Mouse (Mus musculus) ovary, postnatal 14 days (tissue): ENCODE results near the gene Ksr1.
"Not testable (repeated sequence)": the region's sequence is repeated elsewhere in the genome, so short reads cannot be mapped to it uniquely, and the experiment has no call there.

Experiments
- DNase-seq: peaks from one replicate; pipeline ENCODE4 v3.0.0; 2022; ENCODE audit warnings: low spot score

Ksr1 gene

GRCm38 (mm10) chr11:79012529-79012928 lies 133.7 kb downstream of the Ksr1 start:
- no peak for DNase-seq

DNA sequence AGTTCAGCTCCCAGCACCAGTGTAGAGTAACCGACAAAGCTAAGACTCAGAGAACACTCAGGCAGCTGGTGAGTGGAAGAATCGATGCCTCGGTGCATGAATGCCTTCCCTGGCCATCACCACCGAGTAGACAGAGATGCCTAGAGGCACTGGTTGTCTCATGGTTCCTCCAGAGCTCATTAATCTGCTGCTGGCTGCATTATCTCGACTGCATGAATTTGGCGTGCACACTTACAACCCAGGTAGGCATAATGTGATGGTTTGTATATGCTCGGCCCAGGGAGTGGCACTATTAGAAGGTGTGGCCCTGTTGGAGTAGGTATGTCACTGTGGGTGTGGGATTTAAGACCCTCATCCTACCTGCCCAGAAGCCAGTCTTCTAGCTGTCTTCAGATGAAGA lies 137.3 kb downstream of the Ksr1 start:
- no peak for DNase-seq

DNA sequence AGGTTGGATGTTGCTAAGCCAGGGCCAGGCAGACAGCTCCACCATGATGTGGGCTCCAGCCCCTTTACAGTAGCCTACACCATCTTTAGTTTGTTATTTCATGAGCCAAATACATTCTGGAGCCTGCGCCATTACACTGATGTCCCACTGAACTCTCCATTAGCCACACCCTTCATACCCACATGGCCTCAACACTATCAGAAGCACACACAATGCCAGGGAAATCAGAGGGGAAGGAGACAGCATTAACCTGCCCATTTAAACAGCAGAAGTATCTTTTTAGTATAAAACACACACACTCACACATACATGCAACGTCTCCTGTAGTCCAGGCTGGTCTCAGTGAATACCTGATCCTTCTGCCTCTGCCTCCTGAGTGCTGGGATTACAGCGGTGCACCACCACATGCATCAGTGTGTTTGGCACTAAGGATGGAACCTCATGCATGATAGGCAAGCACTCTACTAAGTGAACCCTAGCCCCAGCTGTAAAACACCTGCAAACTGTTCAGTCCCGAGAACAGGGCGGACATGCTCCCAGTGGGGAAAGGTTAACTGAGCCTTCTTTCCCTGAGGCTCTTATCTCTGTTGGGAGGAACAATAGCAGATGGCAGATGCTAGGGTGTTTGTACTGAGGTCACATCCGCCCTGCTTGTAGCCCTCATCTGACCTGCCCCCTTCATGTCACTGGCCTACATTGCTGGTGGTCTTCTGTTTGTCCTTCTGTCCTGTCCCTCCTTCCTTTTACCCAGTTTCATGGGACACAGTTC lies 138.0 kb downstream of the Ksr1 start:
- no peak for DNase-seq

DNA sequence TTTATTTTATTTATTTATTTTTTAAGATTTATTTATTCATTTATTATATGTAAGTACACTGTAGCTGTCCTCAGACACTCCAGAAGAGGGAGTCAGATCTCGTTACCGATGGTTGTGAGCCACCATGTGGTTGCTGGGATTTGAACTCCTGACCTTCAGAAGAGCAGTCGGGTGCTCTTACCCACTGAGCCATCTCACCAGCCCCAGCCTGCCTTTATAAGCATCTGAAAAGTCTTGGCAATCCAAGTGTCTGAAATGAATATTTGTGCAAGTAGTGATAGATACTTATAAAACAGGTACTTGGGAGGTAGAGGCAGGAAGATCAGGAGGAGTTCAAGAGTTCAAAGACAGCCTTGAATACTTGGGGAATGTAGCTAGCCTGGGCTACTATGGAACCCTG lies 138.9 kb downstream of the Ksr1 start:
- DNase-seq: not testable (repeated sequence)

GRCm38 (mm10) chr11:79006417-79006816 lies 139.8 kb downstream of the Ksr1 start:
- DNase-seq: no peak

DNA sequence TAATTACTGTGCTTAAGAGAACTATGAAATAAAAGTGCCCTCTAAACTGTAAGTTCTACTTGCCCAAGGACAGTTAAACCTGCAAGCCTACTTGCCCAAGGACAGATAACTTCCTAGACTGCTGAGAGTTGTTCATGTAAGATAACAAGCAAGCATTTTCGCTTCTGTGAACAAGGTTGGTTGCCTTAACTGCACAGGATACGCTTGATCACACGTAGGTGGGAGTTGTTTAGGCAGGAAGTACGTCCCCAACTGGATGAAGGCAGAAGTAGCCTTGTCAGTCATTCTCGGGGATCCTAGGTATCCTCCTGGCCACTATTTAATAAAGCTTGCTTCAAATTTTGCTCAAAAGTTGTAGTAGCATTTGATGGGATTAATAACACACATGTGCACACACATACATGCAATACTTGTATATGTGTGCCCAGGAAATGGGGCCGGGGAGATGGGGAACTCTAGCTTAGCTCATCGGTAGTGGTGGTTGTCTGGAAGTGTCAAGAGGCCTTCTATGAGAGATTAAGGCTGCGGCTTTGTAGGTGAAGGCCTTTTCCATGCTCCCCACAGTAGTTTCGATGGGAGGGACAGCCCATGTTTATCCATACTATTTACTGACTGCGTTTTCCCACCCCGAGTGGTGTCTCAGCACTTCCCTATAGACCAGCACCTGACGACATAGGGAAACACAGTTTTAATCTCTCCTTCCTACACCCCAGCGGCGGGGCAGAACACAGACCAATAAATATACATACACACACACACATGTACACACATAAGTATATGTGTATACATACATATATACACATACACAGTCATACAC lies 140.4 kb downstream of the Ksr1 start:
- no peak for DNase-seq

- no peak for DNase-seq
Measured at GRCm38 (mm10) chr11:79003769-79004638, 142.2 kb downstream of the Ksr1 start.

DNA sequence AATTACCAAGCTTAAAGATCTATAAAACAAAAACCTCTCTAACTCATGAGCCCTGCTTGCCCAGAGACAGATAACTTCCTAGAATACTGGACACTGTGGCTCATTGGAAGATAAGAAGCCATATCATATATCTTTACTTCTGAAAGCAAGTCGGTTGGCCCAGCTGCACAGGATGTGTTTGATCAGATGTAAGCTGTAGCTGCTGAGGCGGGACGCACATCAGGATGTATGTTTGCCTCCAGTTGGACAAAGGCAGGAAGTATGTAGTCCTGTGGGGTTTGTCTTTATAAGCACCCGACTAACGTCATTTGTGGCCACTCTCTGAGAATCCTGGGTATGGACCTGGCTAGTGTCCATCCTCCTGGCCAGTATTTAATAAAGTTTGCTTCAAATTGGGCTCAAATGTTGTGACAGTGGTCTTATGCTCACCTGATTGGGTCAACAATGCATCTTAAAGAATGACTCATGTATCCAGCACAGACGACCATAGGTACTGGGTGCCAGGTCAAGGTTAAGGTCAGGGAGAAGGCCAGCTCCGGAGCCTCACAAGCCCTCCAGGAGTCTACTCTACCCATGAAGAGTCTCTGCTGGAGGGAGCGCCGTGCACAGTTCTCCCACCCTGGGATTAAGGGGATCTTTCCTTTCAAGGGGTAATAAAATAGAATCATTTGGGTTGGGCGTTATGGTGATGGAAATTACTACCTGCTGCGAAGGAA lies 143.0 kb downstream of the Ksr1 start:
- no peak for DNase-seq

- DNase-seq: no peak
Measured at GRCm38 (mm10) chr11:79002551-79002951, 143.7 kb downstream of the Ksr1 start.

- DNase-seq: no peak
Measured at GRCm38 (mm10) chr11:79001871-79002270, 144.3 kb downstream of the Ksr1 start.

- no peak for DNase-seq
Measured at GRCm38 (mm10) chr11:78999118-78999517, 147.1 kb downstream of the Ksr1 start.

GRCm38 (mm10) chr11:78990875-78991543 lies 155.2 kb downstream of the Ksr1 start:
- not testable (repeated sequence) for DNase-seq

DNA sequence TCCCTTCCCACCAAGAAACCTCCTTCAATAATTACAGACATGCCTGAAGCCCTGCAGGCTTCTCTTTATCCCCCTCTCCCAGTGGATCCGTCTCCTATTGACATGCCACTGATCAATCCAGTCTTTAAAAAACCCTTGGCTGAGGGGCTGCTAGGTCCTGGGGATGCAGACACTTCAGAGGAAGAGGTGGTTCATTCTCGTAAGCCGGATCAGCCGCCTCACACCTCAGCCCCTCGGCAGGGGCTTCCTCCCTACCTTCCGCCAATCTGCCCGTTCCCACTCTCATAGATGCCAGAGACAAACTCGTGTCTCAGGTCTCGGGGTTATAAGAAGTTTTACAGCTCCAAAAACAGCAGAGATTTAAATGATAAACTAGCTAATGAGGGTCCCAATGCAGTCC lies 156.1 kb downstream of the Ksr1 start:
- no peak for DNase-seq

DNA sequence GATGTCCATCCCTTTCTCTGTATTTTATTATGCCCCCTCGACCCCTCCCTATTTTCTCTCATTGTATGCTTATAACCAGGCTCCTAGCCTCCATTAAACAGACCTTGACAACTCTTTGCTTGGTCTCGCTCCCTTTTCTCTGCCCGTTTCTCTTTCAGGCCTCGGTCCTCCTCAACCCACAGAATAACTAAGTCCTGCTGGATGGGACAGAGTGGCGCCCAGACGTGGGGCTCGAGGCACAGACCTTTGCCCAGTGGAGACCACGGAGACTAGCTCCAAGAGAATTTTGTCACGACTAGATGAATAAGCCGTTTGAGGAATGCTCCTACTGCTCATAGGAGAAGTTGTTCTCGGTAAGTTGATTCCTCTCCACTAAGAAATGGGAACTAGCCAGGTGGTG lies 157.0 kb downstream of the Ksr1 start:
- DNase-seq: not testable (repeated sequence)

DNA sequence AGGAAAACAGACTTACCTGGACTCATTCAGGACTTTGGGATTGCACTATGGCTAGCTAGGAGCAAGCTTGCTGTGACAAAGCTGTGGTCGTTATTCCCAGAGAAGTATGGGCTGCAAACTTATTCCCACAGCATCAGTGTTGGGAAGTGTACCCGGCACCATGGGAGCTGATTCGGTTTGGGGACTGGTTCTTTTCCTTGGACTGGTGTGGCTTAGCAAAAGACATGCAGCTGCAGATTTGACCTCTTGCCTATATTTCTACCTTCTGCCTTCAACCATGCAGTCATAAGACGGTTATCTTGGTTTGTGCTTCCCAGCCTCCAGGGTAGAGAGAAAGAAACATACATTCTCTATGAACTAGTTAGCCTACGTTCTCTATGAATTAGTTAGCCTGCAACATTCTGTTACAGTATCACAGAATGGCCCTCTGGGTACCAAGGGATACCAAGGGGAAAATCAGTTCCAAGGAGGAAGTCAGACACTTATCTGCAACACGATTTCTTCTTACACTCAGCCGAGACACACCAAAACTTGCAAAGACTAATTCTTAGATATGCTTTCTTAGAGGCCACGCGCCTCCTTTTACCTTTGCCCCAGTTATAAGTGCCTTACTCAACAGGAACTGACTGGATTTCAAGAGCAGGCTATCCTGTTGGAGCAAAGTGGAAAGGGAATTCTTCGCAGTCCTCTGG lies 159.8 kb downstream of the Ksr1 start:
- DNase-seq: no peak

DNA sequence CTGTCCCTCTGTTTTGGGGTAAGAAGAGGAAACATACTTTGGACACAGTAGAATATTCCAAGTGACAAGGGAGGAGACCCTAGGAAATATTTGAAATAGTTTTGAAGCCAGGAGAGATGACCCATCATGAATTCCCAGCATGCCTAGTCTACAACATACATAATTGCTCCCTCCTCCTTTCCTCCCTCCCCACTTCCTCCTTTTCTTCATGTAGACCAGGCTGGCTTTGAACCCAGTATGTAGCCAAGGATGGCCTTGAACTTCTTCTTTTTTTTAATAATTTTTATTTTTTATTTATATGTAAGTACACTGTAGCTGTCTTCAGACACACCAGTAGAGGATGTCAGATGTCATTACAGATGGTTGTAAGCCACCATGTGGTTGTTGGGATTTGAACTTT lies 160.7 kb downstream of the Ksr1 start:
- DNase-seq: no peak

DNA sequence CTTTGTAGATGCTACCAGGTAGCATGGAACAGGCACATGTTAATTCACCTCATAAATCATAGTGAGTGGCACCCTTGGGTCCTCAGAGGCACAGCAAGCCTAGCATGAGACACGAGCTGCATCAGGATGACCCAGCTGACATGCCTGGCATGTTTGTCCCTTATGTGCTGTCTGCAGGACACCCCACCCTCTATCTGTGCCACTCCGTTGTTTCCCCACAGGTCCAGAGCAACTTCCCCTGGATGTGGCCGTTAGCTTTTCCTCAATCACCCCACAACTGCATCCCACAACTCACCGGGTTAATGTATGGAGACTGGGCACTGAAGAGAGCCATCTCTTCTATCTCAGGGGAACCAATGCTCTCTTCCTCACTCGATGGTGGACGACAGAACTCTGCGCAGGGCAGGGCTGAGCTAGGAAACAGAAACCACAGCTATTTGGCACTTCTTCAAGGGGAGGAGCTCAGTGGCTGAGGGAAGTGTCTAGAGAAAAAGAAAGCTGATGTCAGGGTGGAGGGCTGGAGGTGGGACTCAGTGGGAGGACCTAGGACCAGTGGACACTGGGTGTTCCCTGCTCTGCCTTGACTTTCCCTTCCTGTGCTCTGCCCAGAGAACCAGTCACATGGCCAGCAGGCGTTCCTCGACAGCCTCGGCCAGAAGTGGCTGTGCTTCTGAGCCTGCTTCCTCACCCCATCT lies 161.6 kb downstream of the Ksr1 start, which contains the start of gene Lgals9:
Gene Lgals9, minus strand, starts transcription at position 464 of the 695 bp plus-strand sequence.
- DNase-seq: peak; percentile 56

DNA sequence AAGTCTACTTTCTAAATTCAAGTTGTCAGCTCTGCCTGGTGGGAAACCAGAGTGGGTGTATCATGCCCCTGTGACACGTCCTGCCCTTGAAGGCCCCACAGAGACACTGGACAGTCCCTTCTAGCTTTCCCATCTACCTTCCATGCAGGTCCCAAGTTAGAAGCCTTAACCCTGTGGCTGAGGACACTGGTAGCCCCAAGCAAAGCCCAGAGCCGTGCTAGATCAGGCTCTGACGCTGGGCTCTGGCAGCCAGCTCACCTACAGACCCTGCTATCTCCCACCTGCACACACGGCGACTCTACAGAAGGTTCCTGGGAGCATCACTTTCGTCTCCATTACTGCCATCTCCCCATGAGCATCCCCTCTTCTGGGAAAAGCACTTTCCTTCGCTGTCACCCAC lies 162.7 kb downstream of the Ksr1 start:
- no peak for DNase-seq

GRCm38 (mm10) chr11:78982513-78983291 lies 163.5 kb downstream of the Ksr1 start:
- no peak for DNase-seq
